Mouse (Mus musculus): Measurements from ENCODE around the gene Chst11. TPM values are rescaled to one million over a fixed set of nuclear protein-coding genes. Genes with fewer than 3 reads are reported as not detected.

Gene Chst11
- polyA plus RNA-seq, 1 experiment from 2014 or later, result 4.5 TPM

GRCm38 (mm10) chr10:83080930-83081329, 95.6 kb downstream of the Chst11 start:
- no peaks in the 10 kb centered on the region for H3K9me3 ChIP-seq (ENCODE audit: control insufficient read depth, low read length)
- peaks cover 32% of the 10 kb centered on the region for H3K4me1 ChIP-seq (ENCODE audit: control insufficient read depth, insufficient read depth, low read length)
- 0 out of 2 replicates have a peak overlapping the region, but pooled peaks have one; percentile 6 for H3K27ac ChIP-seq (replicated peaks; ENCODE audit: low read depth, low read length)
- no peaks in the 10 kb centered on the region for H3K27me3 ChIP-seq (ENCODE audit: control insufficient read depth, insufficient read depth, low read length)
- no peaks in the 10 kb centered on the region for H3K36me3 ChIP-seq (ENCODE audit: control insufficient read depth, insufficient read depth, low read length)
- no peak for ATAC-seq (ENCODE audit: low FRiP score, low TSS enrichment)
- DNase-seq, result no peak
- WGBS, result 24% methylated on average over 10 of the region's 10 CpGs
- no peak overlapping the region; the same call in 1 of the 2 replicates for H3K4me2 ChIP-seq (ENCODE audit: low read length)
- peak overlapping the region; percentile 9; the same call in 1 of the 2 replicates for H3K9ac ChIP-seq (replicated peaks; ENCODE audit: low read length)
- no peak overlapping the region for H3K4me3 ChIP-seq (replicated peaks; ENCODE audit: low read depth, low read length)

- no peak overlapping the region for H3K27ac ChIP-seq (replicated peaks; ENCODE audit: low read depth, low read length)
- no peak overlapping the region for H3K4me3 ChIP-seq (replicated peaks; ENCODE audit: low read depth, low read length)
- no peak for DNase-seq
- 73% methylated on average over 9 of the region's 9 CpGs for WGBS
- no peak overlapping the region for H3K9ac ChIP-seq (replicated peaks; ENCODE audit: low read length)
- no peaks in the 10 kb centered on the region for H3K27me3 ChIP-seq (ENCODE audit: control insufficient read depth, insufficient read depth, low read length)
- peaks cover 42% of the 10 kb centered on the region for H3K4me1 ChIP-seq (ENCODE audit: control insufficient read depth, insufficient read depth, low read length)
- H3K9me3 ChIP-seq (ENCODE audit: control insufficient read depth, low read length), result no peaks in the 10 kb centered on the region
- no peak for ATAC-seq (ENCODE audit: low FRiP score, low TSS enrichment)
- H3K4me2 ChIP-seq (ENCODE audit: low read length), result no peak overlapping the region
- no peaks in the 10 kb centered on the region for H3K36me3 ChIP-seq (ENCODE audit: control insufficient read depth, insufficient read depth, low read length)
Measured at GRCm38 (mm10) chr10:83083946-83084345, 98.6 kb downstream of the Chst11 start.

- peak overlapping the region; percentile 28 for H3K27ac ChIP-seq (replicated peaks; ENCODE audit: low read depth, low read length)
- WGBS, result 70% methylated on average over 7 of the region's 7 CpGs
Measured at GRCm38 (mm10) chr10:83088318-83088717, 103.0 kb downstream of the Chst11 start.

GRCm38 (mm10) chr10:83088826-83089225, 103.5 kb downstream of the Chst11 start:
- DNase-seq (no peak), ATAC-seq (ENCODE audit: low FRiP score, low TSS enrichment) (no peak)
- Histone ChIP-seq H3K4me3 (replicated peaks; ENCODE audit: low read depth, low read length) (no peak overlapping the region), H3K4me2 (ENCODE audit: low read length) (no peak overlapping the region), H3K9me3 (ENCODE audit: control insufficient read depth, low read length) (no peaks in the 10 kb centered on the region), H3K27ac (replicated peaks; ENCODE audit: low read depth, low read length) (peak overlapping the region; percentile 28; the same call in 1 of the 2 replicates), H3K9ac (replicated peaks; ENCODE audit: low read length) (no peak overlapping the region), H3K4me1 (ENCODE audit: control insufficient read depth, insufficient read depth, low read length) (peaks cover 18% of the 10 kb centered on the region), H3K36me3 (ENCODE audit: control insufficient read depth, insufficient read depth, low read length) (no peaks in the 10 kb centered on the region), H3K27me3 (ENCODE audit: control insufficient read depth, insufficient read depth, low read length) (no peaks in the 10 kb centered on the region)
- WGBS, result 26% methylated on average over 2 of the region's 2 CpGs

More at GRCm38 (mm10) chr10:83088318-83088717, 103.0 kb downstream of the Chst11 start:
- Histone ChIP-seq H3K27me3 (ENCODE audit: control insufficient read depth, insufficient read depth, low read length) (no peaks in the 10 kb centered on the region), H3K9ac (replicated peaks; ENCODE audit: low read length) (no peak overlapping the region), H3K4me1 (ENCODE audit: control insufficient read depth, insufficient read depth, low read length) (peaks cover 18% of the 10 kb centered on the region), H3K4me3 (replicated peaks; ENCODE audit: low read depth, low read length) (no peak overlapping the region), H3K9me3 (ENCODE audit: control insufficient read depth, low read length) (no peaks in the 10 kb centered on the region), H3K4me2 (ENCODE audit: low read length) (no peak overlapping the region), H3K36me3 (ENCODE audit: control insufficient read depth, insufficient read depth, low read length) (no peaks in the 10 kb centered on the region)
- no peak for ATAC-seq (ENCODE audit: low FRiP score, low TSS enrichment)
- DNase-seq, result no peak

- Histone ChIP-seq H3K4me2 (ENCODE audit: low read length) (no peak overlapping the region), H3K9me3 (ENCODE audit: control insufficient read depth, low read length) (no peaks in the 10 kb centered on the region), H3K4me1 (ENCODE audit: control insufficient read depth, insufficient read depth, low read length) (peaks cover 15% of the 10 kb centered on the region), H3K27me3 (ENCODE audit: control insufficient read depth, insufficient read depth, low read length) (no peaks in the 10 kb centered on the region), H3K27ac (replicated peaks; ENCODE audit: low read depth, low read length) (no peak overlapping the region), H3K4me3 (replicated peaks; ENCODE audit: low read depth, low read length) (no peak overlapping the region), H3K36me3 (ENCODE audit: control insufficient read depth, insufficient read depth, low read length) (no peaks in the 10 kb centered on the region), H3K9ac (replicated peaks; ENCODE audit: low read length) (no peak overlapping the region)
- no peak for ATAC-seq (ENCODE audit: low FRiP score, low TSS enrichment)
- WGBS, result 86% methylated on average over 8 of the region's 8 CpGs
- DNase-seq, result no peak
Measured at GRCm38 (mm10) chr10:83090185-83090584, 104.9 kb downstream of the Chst11 start.

GRCm38 (mm10) chr10:83093705-83094104, 108.4 kb downstream of the Chst11 start:
- DNase-seq (no peak), ATAC-seq (ENCODE audit: low FRiP score, low TSS enrichment) (no peak)
- H3K9me3 ChIP-seq (ENCODE audit: control insufficient read depth, low read length), result no peaks in the 10 kb centered on the region
- no peaks in the 10 kb centered on the region for H3K36me3 ChIP-seq (ENCODE audit: control insufficient read depth, insufficient read depth, low read length)
- whole genome bisulfite sequencing, result 90% methylated on average over 6 of the region's 6 CpGs
- H3K9ac ChIP-seq (replicated peaks; ENCODE audit: low read length), result no peak overlapping the region
- H3K4me3 ChIP-seq (replicated peaks; ENCODE audit: low read depth, low read length), result no peak overlapping the region
- no peak overlapping the region for H3K4me2 ChIP-seq (ENCODE audit: low read length)
- no peak overlapping the region for H3K27ac ChIP-seq (replicated peaks; ENCODE audit: low read depth, low read length)
- peaks cover 10% of the 10 kb centered on the region for H3K4me1 ChIP-seq (ENCODE audit: control insufficient read depth, insufficient read depth, low read length)
- H3K27me3 ChIP-seq (ENCODE audit: control insufficient read depth, insufficient read depth, low read length), result no peaks in the 10 kb centered on the region

- ATAC-seq (ENCODE audit: low FRiP score, low TSS enrichment), result no peak
- H3K9ac ChIP-seq (replicated peaks; ENCODE audit: low read length), result no peak overlapping the region
- WGBS, result 82% methylated on average over 10 of the region's 10 CpGs
Measured at GRCm38 (mm10) chr10:83094248-83094647, 109.0 kb downstream of the Chst11 start.

GRCm38 (mm10) chr10:83094821-83095725, 109.8 kb downstream of the Chst11 start:
- H3K4me2 ChIP-seq (ENCODE audit: low read length), result no peak overlapping the region
- DNase-seq, result no peak
- no peaks in the 10 kb centered on the region for H3K27me3 ChIP-seq (ENCODE audit: control insufficient read depth, insufficient read depth, low read length)
- H3K4me1 ChIP-seq (ENCODE audit: control insufficient read depth, insufficient read depth, low read length), result peaks cover 9% of the 10 kb centered on the region
- H3K27ac ChIP-seq (replicated peaks; ENCODE audit: low read depth, low read length), result no peak overlapping the region
- WGBS, result 84% methylated on average over 16 of the region's 16 CpGs
- no peak for ATAC-seq (ENCODE audit: low FRiP score, low TSS enrichment)
- no peak overlapping the region for H3K4me3 ChIP-seq (replicated peaks; ENCODE audit: low read depth, low read length)
- H3K9ac ChIP-seq (replicated peaks; ENCODE audit: low read length), result no peak overlapping the region
- H3K36me3 ChIP-seq (ENCODE audit: control insufficient read depth, insufficient read depth, low read length), result no peaks in the 10 kb centered on the region
- no peaks in the 10 kb centered on the region for H3K9me3 ChIP-seq (ENCODE audit: control insufficient read depth, low read length)

More at GRCm38 (mm10) chr10:83094248-83094647, 109.0 kb downstream of the Chst11 start:
- Histone ChIP-seq H3K27me3 (ENCODE audit: control insufficient read depth, insufficient read depth, low read length) (no peaks in the 10 kb centered on the region), H3K4me2 (ENCODE audit: low read length) (no peak overlapping the region), H3K27ac (replicated peaks; ENCODE audit: low read depth, low read length) (no peak overlapping the region), H3K9me3 (ENCODE audit: control insufficient read depth, low read length) (no peaks in the 10 kb centered on the region), H3K4me3 (replicated peaks; ENCODE audit: low read depth, low read length) (no peak overlapping the region), H3K36me3 (ENCODE audit: control insufficient read depth, insufficient read depth, low read length) (no peaks in the 10 kb centered on the region), H3K4me1 (ENCODE audit: control insufficient read depth, insufficient read depth, low read length) (peaks cover 9% of the 10 kb centered on the region)
- DNase-seq, result no peak

GRCm38 (mm10) chr10:83096257-83096656, 111.0 kb downstream of the Chst11 start:
- WGBS, result 94% methylated on average over 6 of the region's 6 CpGs
- Histone ChIP-seq H3K4me1 (ENCODE audit: control insufficient read depth, insufficient read depth, low read length) (peaks cover 9% of the 10 kb centered on the region), H3K27me3 (ENCODE audit: control insufficient read depth, insufficient read depth, low read length) (no peaks in the 10 kb centered on the region), H3K36me3 (ENCODE audit: control insufficient read depth, insufficient read depth, low read length) (no peaks in the 10 kb centered on the region), H3K9me3 (ENCODE audit: control insufficient read depth, low read length) (no peaks in the 10 kb centered on the region), H3K27ac (replicated peaks; ENCODE audit: low read depth, low read length) (no peak overlapping the region), H3K4me2 (ENCODE audit: low read length) (no peak overlapping the region), H3K9ac (replicated peaks; ENCODE audit: low read length) (no peak overlapping the region), H3K4me3 (replicated peaks; ENCODE audit: low read depth, low read length) (no peak overlapping the region)
- ATAC-seq (ENCODE audit: low FRiP score, low TSS enrichment) (no peak), DNase-seq (no peak)
